Mouse (Mus musculus) left cerebral cortex, adult 8-10 months (tissue): ENCODE data around the gene Gm21761. TPM values are rescaled to one million over a fixed set of nuclear protein-coding genes. Genes with fewer than 3 reads are reported as not detected.

Experiments used
- total RNA-seq, 4 experiments: library from RNA; stranded (reverse); gene quantifications; 2 replicates each; pipeline ENCODE4 v1.2.4; 2022

Gene Gm21761
- total RNA-seq, 4 experiments from 2014 or later: not detected

Other genes with a start within 250 kb of the Gm21761 start
- 100 to 1,000 TPM; 247 to 305 (median 289) TPM for gene Hmgcs1, start 238.9 kb downstream of the Gm21761 start, total RNA-seq
- 10 to 100 TPM; 13.8 to 19.8 (median 14.5) TPM for gene Nim1k, start 173.4 kb downstream of the Gm21761 start, total RNA-seq
- gene Zfp131, start 138.4 kb downstream of the Gm21761 start, total RNA-seq: 10 to 100 TPM; 42.4 to 45.3 (median 44.6) TPM
- not detected for gene AF067063, start 99.1 kb downstream of the Gm21761 start, total RNA-seq
- gene D13Ertd608e, start 93.3 kb downstream of the Gm21761 start, total RNA-seq: under 1 TPM in 1 of 4 experiments, not detected in 3; 0.93 TPM
- gene Tcstv1, start 34.5 kb downstream of the Gm21761 start, total RNA-seq: not detected
- not detected for gene B020031M17Rik, start 21.5 kb upstream of the Gm21761 start, total RNA-seq
- gene Gm36079, start 97.7 kb upstream of the Gm21761 start, total RNA-seq: not detected
- not detected for gene Gm21188, start 122.9 kb upstream of the Gm21761 start, total RNA-seq
- gene Gm20767, start 211.0 kb upstream of the Gm21761 start, total RNA-seq: not detected
- gene Gm21818, start 243.2 kb upstream of the Gm21761 start, total RNA-seq: not detected